Mouse (Mus musculus) limb, embryonic 14.5 days (tissue): ENCODE results near the gene Zfp444. TPM values are rescaled to one million over a fixed set of nuclear protein-coding genes. Genes with fewer than 3 reads are reported as not detected.

Experiments used
- ATAC-seq: fragments of 200-750 bp; cut with Nextera tagmentation; 2 replicates; pipeline ENCODE4 v1.8.0; 2017; ENCODE audit warnings: low read depth, moderate number of reproducible peaks, moderate TSS enrichment; ENCODE audit not compliant: low FRiP score
- DNase-seq: peaks from one replicate; pipeline ENCODE4 v3.0.0-alpha.2; 2015; ENCODE audit warnings: low spot score
- H3K27ac ChIP-seq: fragments of 300-500 bp; sonication (generic); replicated peaks from 2 replicates; pipeline ENCODE4 v1.5.1; 2014; ENCODE audit warnings: low read depth, mild to moderate bottlenecking, low read length, moderate library complexity, mixed read lengths
- H3K27me3 ChIP-seq: fragments of 300-500 bp; sonication (generic); 2 replicates; pipeline ENCODE4 v1.6.1; 2014; ENCODE audit warnings: low read length, mixed read lengths; ENCODE audit not compliant: control insufficient read depth, insufficient read depth
- H3K36me3 ChIP-seq: fragments of 300-500 bp; sonication (generic); 2 replicates; pipeline ENCODE4 v1.6.1; 2014; ENCODE audit warnings: mild to moderate bottlenecking, low read length, moderate library complexity, mixed read lengths; ENCODE audit not compliant: control insufficient read depth, insufficient read depth
- H3K4me1 ChIP-seq: fragments of 300-500 bp; sonication (generic); 2 replicates; pipeline ENCODE4 v1.6.1; 2014; ENCODE audit warnings: antibody characterized with exemption, low read length, mixed read lengths; ENCODE audit not compliant: control insufficient read depth, insufficient read depth
- H3K4me2 ChIP-seq: fragments of 300-500 bp; sonication (generic); replicated peaks from 2 replicates; pipeline ENCODE4 v1.6.1; 2014; ENCODE audit warnings: low read depth, mild to moderate bottlenecking, low read length, moderate library complexity; ENCODE audit not compliant: severe bottlenecking
- H3K4me3 ChIP-seq: fragments of 300-500 bp; sonication (generic); replicated peaks from 2 replicates; pipeline ENCODE4 v1.5.1; 2014; ENCODE audit warnings: low read length
- H3K9ac ChIP-seq: fragments of 300-500 bp; sonication (generic); 2 replicates; pipeline ENCODE4 v1.6.1; 2014; ENCODE audit warnings: mild to moderate bottlenecking, low read depth, low read length, moderate library complexity; ENCODE audit not compliant: severe bottlenecking
- H3K9me3 ChIP-seq: fragments of 300-500 bp; sonication (generic); 2 replicates; pipeline ENCODE4 v1.6.1; 2016; ENCODE audit warnings: low read length; ENCODE audit not compliant: control insufficient read depth
- POLR2A ChIP-seq: fragments of 200-500 bp; IDR thresholded peaks from 2 replicates; pipeline ENCODE4 v1.8.0; 2012; ENCODE audit warnings: inconsistent platforms, mild to moderate bottlenecking, moderate library complexity, borderline replicate concordance; ENCODE audit not compliant: insufficient read depth, insufficient read length; ENCODE audit errors: extremely low read depth
- WGBS: fragments of 180-500 bp; shearing (Covaris S2); extraction: QIAGEN DNeasy Blood & Tissue Kit; methylation state at CpG from one replicate; pipeline ENCODE4 v1.1.7; 2014; 5-methylcytosine and 5-hydroxymethylcytosine counted together
- polyA plus RNA-seq, 2 experiments: library from polyadenylated mRNA; depleted of rRNA in 1 of 2; stranded (reverse) in 1 of 2; unstranded in 1 of 2; fragments of >200 nt; fragmentation: Nextera tagmentation in 1 of 2; extraction: Ambion mirVana in 1 of 2; gene quantifications; 2 replicates each; pipeline versions ENCODE4 v1.2.1 to v1.2.3; 2012 to 2014

Zfp444 gene
- polyA plus RNA-seq, 2 experiments = 50.6 to 54.2 TPM

DNA sequence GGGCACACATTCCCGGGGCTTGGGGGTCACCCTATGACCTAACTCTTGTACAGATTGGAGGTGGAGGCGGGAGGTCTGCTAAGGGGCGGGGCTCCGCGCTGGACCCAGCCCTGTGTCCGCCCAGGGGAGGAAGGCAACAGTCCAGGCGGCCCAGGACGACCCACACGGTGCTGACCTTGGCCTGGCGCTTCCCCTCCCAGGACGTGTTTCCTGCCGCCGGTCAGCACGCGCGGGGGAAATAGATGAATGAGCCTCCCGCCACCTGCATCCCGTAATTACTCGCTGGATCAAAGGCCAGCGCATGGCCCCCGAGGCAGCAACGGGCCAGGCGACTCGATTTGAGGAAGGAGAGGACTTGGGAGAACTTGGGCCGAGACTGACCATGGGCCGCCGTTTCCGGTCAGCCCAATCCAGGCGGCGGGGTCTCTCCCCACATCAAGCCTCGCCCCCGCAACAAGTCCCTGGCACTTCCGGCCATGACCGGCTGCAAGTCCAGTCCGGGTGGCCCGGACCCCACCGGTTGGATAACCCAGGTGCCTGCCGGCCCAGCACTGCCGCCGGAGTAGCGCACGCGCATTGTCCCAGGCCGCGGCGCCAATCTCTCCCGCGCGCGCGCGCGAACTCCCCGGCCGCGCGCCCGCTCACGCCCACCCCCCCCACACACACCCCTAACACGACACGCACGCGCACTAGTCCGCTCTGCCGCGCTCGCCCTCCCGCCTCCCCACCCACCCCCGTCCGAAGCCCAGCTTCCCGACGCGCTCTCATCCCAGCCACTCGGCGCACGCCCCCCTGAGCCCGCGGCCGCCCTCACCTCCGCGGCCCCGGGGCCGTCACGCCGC is 16.8 kb upstream of the Zfp444 start:
- peak; percentile 30; the same call in 1 of the 2 replicates for TF ChIP-seq POLR2A
- Histone ChIP-seq H3K4me1 (peaks cover 11% of the 10 kb centered on the region), H3K9me3 (no peaks in the 10 kb centered on the region), H3K9ac (peak overlapping the region; percentile 91), H3K36me3 (no peaks in the 10 kb centered on the region), H3K27ac (peak overlapping the region; percentile 89), H3K27me3 (no peaks in the 10 kb centered on the region), H3K4me3 (peak overlapping the region; percentile 81), H3K4me2 (peak overlapping the region; percentile 92)
- ATAC-seq = peak; percentile 70
- DNase-seq = peak; percentile 87
- 0% methylated on average over 36 of the region's 85 CpGs for WGBS

DNA sequence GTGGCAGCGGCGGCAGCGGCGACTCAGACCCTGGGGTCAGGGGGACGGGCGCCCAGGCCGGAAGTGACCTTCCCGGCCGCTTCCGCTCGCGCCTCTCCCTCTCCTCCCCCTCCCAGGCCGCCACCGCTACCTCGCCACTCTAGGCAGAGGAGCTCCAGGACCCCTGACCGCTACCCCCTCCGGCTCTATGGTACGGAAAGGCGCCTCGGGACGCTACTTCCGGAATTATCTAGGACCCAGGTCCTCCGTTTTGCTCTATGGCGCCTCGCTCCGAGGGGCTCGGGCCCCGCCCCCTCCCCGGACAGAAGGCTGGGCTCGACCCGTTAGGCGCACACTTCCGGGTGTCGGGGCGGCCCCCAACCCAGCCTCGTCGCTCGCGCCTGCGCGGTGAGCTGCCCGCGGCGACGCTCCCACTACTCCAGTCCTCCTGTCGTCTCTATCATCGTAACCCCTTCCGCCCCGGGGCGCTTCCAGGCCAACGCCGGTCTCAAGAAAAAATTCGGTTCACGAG is 16.1 kb upstream of the Zfp444 start, which contains the start of gene Zfp787:
Gene Zfp787 (minus strand): TSS at position 97 of the 511 bp plus-strand sequence.
- no peaks in the 10 kb centered on the region for H3K27me3 ChIP-seq
- no peaks in the 10 kb centered on the region for H3K9me3 ChIP-seq
- H3K4me3 ChIP-seq = peak within 1 kb of the TSS; percentile 81
- no peak for TF ChIP-seq POLR2A
- peak within 1 kb of the TSS; percentile 91 for H3K9ac ChIP-seq
- peak within 1 kb of the TSS; percentile 89 for H3K27ac ChIP-seq
- 0% methylated on average over 23 of the region's 54 CpGs for WGBS
- peak; percentile 98 for DNase-seq
- peak within 1 kb of the TSS; percentile 92 for H3K4me2 ChIP-seq
- peak; percentile 97 for ATAC-seq
- no peaks in the 10 kb centered on the region for H3K36me3 ChIP-seq
- peaks cover 11% of the 10 kb centered on the region for H3K4me1 ChIP-seq

GRCm38 (mm10) chr7:6156901-6157472 is 15.0 kb upstream of the Zfp444 start:
- Histone ChIP-seq H3K4me3 (peak overlapping the region; percentile 81), H3K9ac (peak overlapping the region; percentile 91; the same call in 1 of the 2 replicates), H3K27me3 (no peaks in the 10 kb centered on the region), H3K36me3 (no peaks in the 10 kb centered on the region), H3K27ac (no peak overlapping the region), H3K4me2 (peak overlapping the region; percentile 63), H3K4me1 (peaks cover 11% of the 10 kb centered on the region), H3K9me3 (no peaks in the 10 kb centered on the region)
- TF ChIP-seq POLR2A = no peak
- ATAC-seq (no peak), DNase-seq (no peak)
- WGBS = 44% methylated on average over 9 of the region's 9 CpGs

DNA sequence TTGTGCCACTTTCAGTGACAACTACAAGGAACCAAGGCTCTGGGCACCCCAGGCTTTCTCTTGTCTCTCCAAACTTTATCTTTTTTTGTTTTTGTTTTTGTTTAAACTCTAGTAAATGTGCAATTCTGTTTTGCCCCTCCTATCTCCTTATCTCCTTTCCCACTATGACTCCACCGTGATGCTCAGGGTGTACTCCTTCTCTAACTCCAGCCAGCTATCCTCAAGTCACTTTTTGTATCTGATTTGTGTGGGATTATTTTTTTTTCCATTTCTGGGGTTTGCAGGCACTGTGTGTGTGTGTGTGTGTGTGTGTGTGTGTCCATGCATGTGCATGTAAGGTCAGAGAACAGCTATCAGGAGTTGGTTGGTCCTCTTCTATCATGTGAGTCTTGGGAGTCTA is 14.5 kb upstream of the Zfp444 start:
- no peak overlapping the region for H3K27ac ChIP-seq
- TF ChIP-seq POLR2A = no peak
- no peaks in the 10 kb centered on the region for H3K36me3 ChIP-seq
- ATAC-seq (no peak), DNase-seq (no peak)
- no peak overlapping the region for H3K9ac ChIP-seq
- WGBS = 90% methylated on average over 1 of the region's 1 CpGs
- H3K4me3 ChIP-seq = no peak overlapping the region
- H3K27me3 ChIP-seq = no peaks in the 10 kb centered on the region
- H3K4me2 ChIP-seq = no peak overlapping the region
- no peaks in the 10 kb centered on the region for H3K9me3 ChIP-seq
- peaks cover 11% of the 10 kb centered on the region for H3K4me1 ChIP-seq

GRCm38 (mm10) chr7:6159604-6160003 is 12.4 kb upstream of the Zfp444 start:
- no peaks in the 10 kb centered on the region for H3K27me3 ChIP-seq
- H3K27ac ChIP-seq = no peak overlapping the region
- no peaks in the 10 kb centered on the region for H3K36me3 ChIP-seq
- no peak overlapping the region for H3K9ac ChIP-seq
- no peaks in the 10 kb centered on the region for H3K9me3 ChIP-seq
- H3K4me2 ChIP-seq = no peak overlapping the region
- H3K4me1 ChIP-seq = peaks cover 8% of the 10 kb centered on the region
- ATAC-seq = no peak
- peak; percentile 34 for DNase-seq
- WGBS = 74% methylated on average over 3 of the region's 3 CpGs
- no peak overlapping the region for H3K4me3 ChIP-seq
- TF ChIP-seq POLR2A = no peak
